Mouse (Mus musculus) gastrocnemius, postnatal 25 days (tissue): ENCODE results near the gene Ccdc12. TPM values are rescaled to one million over a fixed set of nuclear protein-coding genes. Genes with fewer than 3 reads are reported as not detected.

Experiments used
- DNase-seq: peaks from one replicate; pipeline ENCODE4 v3.0.0; 2022
- total RNA-seq, 2 experiments: library from RNA; stranded (reverse); gene quantifications; 1 replicate in 1 of 2; 2 replicates in 1 of 2; pipeline ENCODE4 v1.2.3; 2021

Gene Ccdc12
- total RNA-seq, 2 experiments from 2014 or later, result 46.9 to 47.1 TPM

GRCm38 (mm10) chr9:110644295-110644694 is 12.0 kb upstream of the Ccdc12 start:
- no peak for DNase-seq

GRCm38 (mm10) chr9:110645219-110645618 is 11.1 kb upstream of the Ccdc12 start:
- peak; percentile 46 for DNase-seq

- no peak for DNase-seq
Observed at GRCm38 (mm10) chr9:110649775-110650174, 6.5 kb upstream of the Ccdc12 start.

- no peak for DNase-seq
Observed at GRCm38 (mm10) chr9:110651931-110652722, 4.2 kb upstream of the Ccdc12 start.

GRCm38 (mm10) chr9:110652963-110653654 is 3.2 kb upstream of the Ccdc12 start:
- DNase-seq, result no peak

GRCm38 (mm10) chr9:110653655-110654461 is 2.4 kb upstream of the Ccdc12 start, which contains the start of gene Nbeal2:
Gene Nbeal2 (minus strand): TSS chr9:110654161.
- DNase-seq, result peak; percentile 95

- no peak for DNase-seq
Observed at GRCm38 (mm10) chr9:110654726-110655650, 1.3 kb upstream of the Ccdc12 start.

GRCm38 (mm10) chr9:110655651-110656007 is 674 bp upstream of the Ccdc12 start:
- DNase-seq, result no peak

- DNase-seq, result no peak
Observed at GRCm38 (mm10) chr9:110657474-110658078, 1.3 kb downstream of the Ccdc12 start.

- DNase-seq, result no peak
Observed at GRCm38 (mm10) chr9:110659521-110659920, 3.2 kb downstream of the Ccdc12 start.

GRCm38 (mm10) chr9:110660208-110660607 is 3.9 kb downstream of the Ccdc12 start:
- DNase-seq, result no peak

- no peak for DNase-seq
Observed at GRCm38 (mm10) chr9:110660856-110661612, 4.7 kb downstream of the Ccdc12 start.

GRCm38 (mm10) chr9:110662844-110663243 is 6.5 kb downstream of the Ccdc12 start:
- no peak for DNase-seq

- no peak for DNase-seq
Observed at GRCm38 (mm10) chr9:110665912-110666311, 9.6 kb downstream of the Ccdc12 start.

- DNase-seq, result no peak
Observed at GRCm38 (mm10) chr9:110666374-110666773, 10.1 kb downstream of the Ccdc12 start.

- DNase-seq, result no peak
Observed at GRCm38 (mm10) chr9:110667219-110667836, 11.0 kb downstream of the Ccdc12 start.

- no peak for DNase-seq
Observed at GRCm38 (mm10) chr9:110668601-110669293, 12.4 kb downstream of the Ccdc12 start.

GRCm38 (mm10) chr9:110669785-110670184 is 13.5 kb downstream of the Ccdc12 start:
- DNase-seq, result no peak

GRCm38 (mm10) chr9:110672462-110673106 is 16.3 kb downstream of the Ccdc12 start:
- DNase-seq, result no peak
